ENCODE assay signal across 8 mouse cellular contexts in genomic region chr1:21218489-21218919, GRCm38 (mm10). TPM values are rescaled to one million over a fixed set of nuclear protein-coding genes. Genes with fewer than 3 reads are reported as not detected.
A peak's percentile ranks its signal among the peaks of the same experiment; 100 is the strongest.
DNase-seq lines count a peak whose midpoint lies in the region; ATAC-seq and TF ChIP-seq lines count a peak whose summit lies in the region.

Gene Tmem14a, plus strand, starts transcription at chr1:21218575.

- TF ChIP-seq POLR2A in CH12.LX (IDR thresholded peaks at IDR 0.05; ENCODE audit: low read depth, low read length) = peak; percentile 71
- TF ChIP-seq POLR2A in testis, adult 2 months (IDR thresholded peaks at IDR 0.05; ENCODE audit: control insufficient read depth, low read depth, low read length) = peak; percentile 51; the same call in 1 of the 2 replicates

- no peaks in the 10 kb centered on the region for H3K79me2 ChIP-seq in CH12.LX (replicated peaks; ENCODE audit: control insufficient read depth, extremely low read depth, insufficient read depth, poor library complexity, severe bottlenecking)

- in situ Hi-C loops in CH12.LX (cut with MboI; ENCODE audit: low pct_ligation_motif_present, low pct_unique_long_range_greater_than_20kb, low sequenced_read_pairs) = no loop called here

- H3K27ac ChIP-seq in CH12.LX (ENCODE audit: insufficient read depth, low read depth) = no peak within 1 kb of the TSS
- no peak within 1 kb of the TSS for H3K27ac ChIP-seq in forebrain, embryonic 12.5 days
- peak within 1 kb of the TSS; percentile 75 for H3K27ac ChIP-seq in heart, postnatal 0 days (ENCODE audit: low read depth)
- H3K27ac ChIP-seq in liver, embryonic 16.5 days (ENCODE audit: low read length) = no peak within 1 kb of the TSS
- H3K27ac ChIP-seq in neural tube, embryonic 13.5 days (replicated peaks) = peak within 1 kb of the TSS; percentile 71
- peak within 1 kb of the TSS; percentile 83 for H3K27ac ChIP-seq in testis, adult 2 months (ENCODE audit: control insufficient read depth, insufficient read depth, low read depth, low read length)

- 2% methylated on average over 17 of the region's 17 CpGs for whole genome bisulfite sequencing in forebrain, embryonic 12.5 days
- under 1% methylated on average over 17 of the region's 17 CpGs for WGBS in heart, postnatal 0 days
- WGBS in liver, embryonic 16.5 days (ENCODE audit: insufficient replicate concordance) = under 1% methylated on average over 17 of the region's 17 CpGs
- WGBS in neural tube, embryonic 13.5 days = 0% methylated on average over 17 of the region's 17 CpGs

- TF ChIP-seq CTCF in CH12.LX (conservative IDR thresholded peaks at IDR 0.05 in 1 of 2, IDR thresholded peaks at IDR 0.05 in 1 of 2; ENCODE audit: low read depth in 2 of 2, low read length in 2 of 2) = peak; percentile 66 to 88
- peak; percentile 93 for TF ChIP-seq CTCF in heart, postnatal 0 days (IDR thresholded peaks at IDR 0.05; ENCODE audit: low read depth)
- peak; percentile 69; the same call in 1 of the 2 replicates for TF ChIP-seq CTCF in testis, adult 2 months (IDR thresholded peaks at IDR 0.05; ENCODE audit: control insufficient read depth, insufficient read depth, insufficient replicate concordance, low read depth, low read length)

- no peaks in the 10 kb centered on the region for H3K27me3 ChIP-seq in CH12.LX (replicated peaks)
- no peaks in the 10 kb centered on the region for H3K27me3 ChIP-seq in forebrain, embryonic 12.5 days
- H3K27me3 ChIP-seq in heart, postnatal 0 days (ENCODE audit: control insufficient read depth, insufficient read depth, low read length) = no peaks in the 10 kb centered on the region
- no peaks in the 10 kb centered on the region for H3K27me3 ChIP-seq in liver, embryonic 16.5 days (ENCODE audit: control insufficient read depth, insufficient read depth, low read depth, low read length)
- H3K27me3 ChIP-seq in neural tube, embryonic 13.5 days = no peaks in the 10 kb centered on the region
- no peaks in the 10 kb centered on the region for H3K27me3 ChIP-seq in testis, adult 2 months (ENCODE audit: control insufficient read depth, insufficient read depth, low read length)

- H3K4me3 ChIP-seq in CH12.LX (replicated peaks in 1 of 3; ENCODE audit: low read depth in 2 of 3, low read length in 2 of 3, poor library complexity in 1 of 3) = peak within 1 kb of the TSS; percentile 64 to 70 (median 67)
- H3K4me3 ChIP-seq in forebrain, embryonic 12.5 days (replicated peaks) = peak within 1 kb of the TSS; percentile 62
- peak within 1 kb of the TSS; percentile 75 for H3K4me3 ChIP-seq in heart, postnatal 0 days (ENCODE audit: low read depth, low read length)
- peak within 1 kb of the TSS; percentile 66 for H3K4me3 ChIP-seq in liver, embryonic 16.5 days (ENCODE audit: low read depth, low read length)
- H3K4me3 ChIP-seq in neural tube, embryonic 13.5 days = peak within 1 kb of the TSS; percentile 66
- H3K4me3 ChIP-seq in testis, adult 2 months (ENCODE audit: control insufficient read depth, low read depth, low read length) = peak within 1 kb of the TSS; percentile 88

- peak; percentile 69 for TF ChIP-seq RAD21 in CH12.LX (IDR thresholded peaks at IDR 0.05; ENCODE audit: low read depth, low read length)

- dilution Hi-C loops in CH12.LX (cut with MboI; ENCODE audit: extremely low pct_ligation_motif_present, extremely low pct_unique_long_range_greater_than_20kb, low sequenced_read_pairs) = no loop called here

- H3K4me1 ChIP-seq in CH12.LX (ENCODE audit: control insufficient read depth in 1 of 2, insufficient read depth in 2 of 2) = peaks cover 0 to 7% of the 10 kb centered on the region in 2 experiments; a peak in 3 of 4 replicates
- H3K4me1 ChIP-seq in forebrain, embryonic 12.5 days = peaks cover 9% of the 10 kb centered on the region
- no peaks in the 10 kb centered on the region for H3K4me1 ChIP-seq in heart, postnatal 0 days (ENCODE audit: control insufficient read depth, insufficient read depth)
- H3K4me1 ChIP-seq in liver, embryonic 16.5 days (ENCODE audit: control insufficient read depth, low read depth, low read length) = peaks cover 7% of the 10 kb centered on the region
- H3K4me1 ChIP-seq in neural tube, embryonic 13.5 days (replicated peaks) = peaks cover 9% of the 10 kb centered on the region
- H3K4me1 ChIP-seq in testis, adult 2 months (ENCODE audit: control insufficient read depth, insufficient read depth, low read length) = 0 out of 2 replicates have a peak, but pooled peaks cover 2% of the 10 kb centered on the region

- H3K9me3 ChIP-seq in CH12.LX (replicated peaks; ENCODE audit: low read length) = no peaks in the 10 kb centered on the region
- H3K9me3 ChIP-seq in forebrain, embryonic 12.5 days = no peaks in the 10 kb centered on the region
- H3K9me3 ChIP-seq in heart, postnatal 0 days (replicated peaks; ENCODE audit: control insufficient read depth, low read length) = no peaks in the 10 kb centered on the region
- H3K9me3 ChIP-seq in liver, embryonic 16.5 days (replicated peaks; ENCODE audit: control insufficient read depth, low read length) = no peaks in the 10 kb centered on the region
- H3K9me3 ChIP-seq in neural tube, embryonic 13.5 days = no peaks in the 10 kb centered on the region

- H3K4me2 ChIP-seq in CH12.LX (ENCODE audit: insufficient read depth, low read depth, poor library complexity, severe bottlenecking) = peak within 1 kb of the TSS; percentile 88
- H3K4me2 ChIP-seq in forebrain, embryonic 12.5 days = peak within 1 kb of the TSS; percentile 72
- H3K4me2 ChIP-seq in heart, postnatal 0 days (ENCODE audit: low read depth, low read length) = peak within 1 kb of the TSS; percentile 76
- peak within 1 kb of the TSS; percentile 77 for H3K4me2 ChIP-seq in liver, embryonic 16.5 days (ENCODE audit: low read depth, low read length)
- H3K4me2 ChIP-seq in neural tube, embryonic 13.5 days = peak within 1 kb of the TSS; percentile 74

- peak within 1 kb of the TSS; percentile 58 for H3K9ac ChIP-seq in CH12.LX (ENCODE audit: insufficient read depth, low read depth)
- peak within 1 kb of the TSS; percentile 71 for H3K9ac ChIP-seq in forebrain, embryonic 12.5 days
- peak within 1 kb of the TSS; percentile 78 for H3K9ac ChIP-seq in heart, postnatal 0 days (replicated peaks; ENCODE audit: low read depth, low read length)
- peak within 1 kb of the TSS; percentile 69 for H3K9ac ChIP-seq in liver, embryonic 16.5 days (ENCODE audit: low read depth, low read length)
- H3K9ac ChIP-seq in neural tube, embryonic 13.5 days = peak within 1 kb of the TSS; percentile 83

- TF ChIP-seq EP300 in CH12.LX (IDR thresholded peaks at IDR 0.05; ENCODE audit: low read length) = no peak
- TF ChIP-seq EP300 in heart, postnatal 0 days (IDR thresholded peaks at IDR 0.05; ENCODE audit: low read depth) = no peak

- peak; percentile 94 for ATAC-seq in forebrain, embryonic 12.5 days (ENCODE audit: low FRiP score)
- ATAC-seq in heart, postnatal 0 days (ENCODE audit: insufficient read depth, low read depth) = peak; percentile 87
- peak; percentile 85 for ATAC-seq in liver, embryonic 16.5 days (ENCODE audit: low read depth)
- peak; percentile 96 for ATAC-seq in neural tube, embryonic 13.5 days (ENCODE audit: low read depth)

- peak; percentile 89 for DNase-seq in CH12.LX (ENCODE audit: extremely low read depth)
- DNase-seq in c-Kit-positive CD71-positive TER-119-negative erythroid progenitor cells, embryonic 14.5 days (ENCODE audit: low read depth) = peak; percentile 69
- DNase-seq in heart, postnatal 0 days (ENCODE audit: low spot score) = peak; percentile 74
- DNase-seq in kidney, postnatal 4 days = peak; percentile 92 to 94

- no peaks in the 10 kb centered on the region for H3K36me3 ChIP-seq in CH12.LX (replicated peaks in 1 of 2; ENCODE audit: control insufficient read depth in 1 of 2, insufficient read depth in 1 of 2, low read length in 1 of 2)
- no peaks in the 10 kb centered on the region for H3K36me3 ChIP-seq in forebrain, embryonic 12.5 days (replicated peaks)
- no peaks in the 10 kb centered on the region for H3K36me3 ChIP-seq in heart, postnatal 0 days (replicated peaks; ENCODE audit: control insufficient read depth, insufficient read depth, low read length)
- no peaks in the 10 kb centered on the region for H3K36me3 ChIP-seq in liver, embryonic 16.5 days (ENCODE audit: control insufficient read depth, insufficient read depth)
- no peaks in the 10 kb centered on the region for H3K36me3 ChIP-seq in neural tube, embryonic 13.5 days
- H3K36me3 ChIP-seq in testis, adult 2 months (ENCODE audit: control insufficient read depth, insufficient read depth, low read length) = no peaks in the 10 kb centered on the region

TF ChIP-seq in CH12.LX, 34 proteins besides CTCF, POLR2A, EP300 and RAD21 (continues in another document):
- no peak for TF ChIP-seq JUN (IDR thresholded peaks at IDR 0.05; ENCODE audit: insufficient read depth, low read depth, low read length)
- TF ChIP-seq UBTF (IDR thresholded peaks at IDR 0.05; ENCODE audit: low read depth, low read length) = no peak
- peak; percentile 56; the same call in 1 of the 2 replicates for TF ChIP-seq TBP (conservative IDR thresholded peaks at IDR 0.05; ENCODE audit: low read depth, low read length)
- no peak for TF ChIP-seq ZC3H11A (IDR thresholded peaks at IDR 0.05; ENCODE audit: low read depth, low read length)
- TF ChIP-seq GABPA (IDR thresholded peaks at IDR 0.05; ENCODE audit: insufficient replicate concordance, low read depth, low read length) = no peak
- TF ChIP-seq USF1 (IDR thresholded peaks at IDR 0.05; ENCODE audit: low read depth, low read length) = no peak
- TF ChIP-seq TCF12 (IDR thresholded peaks at IDR 0.05; ENCODE audit: low read depth, low read length) = peak; percentile 58; the same call in 1 of the 2 replicates
- no peak for TF ChIP-seq RCOR1 (conservative IDR thresholded peaks at IDR 0.05; ENCODE audit: low read depth, low read length)
- peak; percentile 91 for TF ChIP-seq ELF1 (IDR thresholded peaks at IDR 0.05; ENCODE audit: low read depth, low read length)
- no peak for TF ChIP-seq IRF4 (IDR thresholded peaks at IDR 0.05; ENCODE audit: low read depth, low read length)
- no peak for TF ChIP-seq E2F4 (IDR thresholded peaks at IDR 0.05; ENCODE audit: insufficient replicate concordance, low read depth, low read length)
- TF ChIP-seq ZMIZ1 (IDR thresholded peaks at IDR 0.05; ENCODE audit: low read depth, low read length) = no peak
- no peak for TF ChIP-seq JUND (conservative IDR thresholded peaks at IDR 0.05; ENCODE audit: low read depth, low read length)

RNA-seq across cellular contexts. Expression of gene Tmem14a, which starts in this region (rescaled TPM):
- total RNA-seq in CH12.LX (2012; rRNA removed) (0.63 and 1.6 TPM in 2 replicates), CH12.LX (2014; rRNA removed) (4.3 TPM in 2 replicates)
- 2.1 and 2.8 TPM in 2 replicates for polyA plus RNA-seq in CH12.LX (2012; ENCODE audit: insufficient read length, low read depth)
- polyA plus RNA-seq in forebrain, embryonic 12.5 days (2016; fragmentation: Nextera tagmentation; extraction: Ambion mirVana) = 12.7 and 13.6 TPM in 2 replicates
- 1.5 and 10.4 TPM in 2 replicates for total RNA-seq in heart, postnatal 0 days (2014; rRNA removed; ENCODE audit: low replicate concordance)
- polyA plus RNA-seq in heart, postnatal 0 days (2015; fragmentation: Nextera tagmentation; extraction: Ambion mirVana) = 9.1 and 10.6 TPM in 2 replicates
- polyA plus RNA-seq in liver, embryonic 16.5 days (2015; fragmentation: Nextera tagmentation; extraction: Ambion mirVana) = 3.0 and 3.3 TPM in 2 replicates
- 18.6 and 20.2 TPM in 2 replicates for polyA plus RNA-seq in neural tube, embryonic 13.5 days (2015; fragmentation: Nextera tagmentation; extraction: Ambion mirVana)
- 0.74 and 1.1 TPM in 2 replicates for polyA plus RNA-seq in testis, adult 2 months (2012; rRNA removed)

Comparison
In these comparisons a context has a peak if more than half of its experiments do, and no peak if none do; other contexts are left out.
1. H3K27ac ChIP-seq: peak in heart, postnatal 0 days (single experiment), neural tube, embryonic 13.5 days (single experiment) and testis, adult 2 months (single experiment); none in CH12.LX (single experiment), forebrain, embryonic 12.5 days (single experiment) and liver, embryonic 16.5 days (single experiment).
2. Peak in every context shown above with its lines, with median percentiles within 50 percentile points of each other: DNase-seq, H3K4me2 ChIP-seq, H3K4me3 ChIP-seq, H3K9ac ChIP-seq, CTCF ChIP-seq and ATAC-seq.